Mouse (Mus musculus) liver, embryonic 14.5 days (tissue): ENCODE results near the gene Kcna2.

Source experiments
- CTCF ChIP-seq: IDR thresholded peaks from 2 replicates; pipeline ENCODE4 v1.5.1; 2016; ENCODE audit warnings: antibody characterized with exemption, low read depth, control low read depth
- EP300 ChIP-seq: IDR thresholded peaks from 2 replicates; pipeline ENCODE4 v1.6.1; 2016; ENCODE audit warnings: antibody characterized with exemption, low read depth

GRCm38 (mm10) chr3:107159859-107160324 is 58.9 kb downstream of the Kcna2 start:
- TF ChIP-seq CTCF: peak; percentile 35; the same call in 1 of the 2 replicates
- TF ChIP-seq EP300: no peak
